Mouse (Mus musculus) heart, embryonic 11.5 days (tissue): ENCODE data around the gene Amh. TPM values are rescaled to one million over a fixed set of nuclear protein-coding genes. Genes with fewer than 3 reads are reported as not detected.
"Not testable (repeated sequence)": the region's sequence is repeated elsewhere in the genome, so short reads cannot be mapped to it uniquely, and the experiment has no call there.

Source experiments
- ATAC-seq: fragments of 200-750 bp; cut with Nextera tagmentation; replicated peaks from 2 replicates; pipeline ENCODE4 v1.8.0; 2017; ENCODE audit warnings: moderate library complexity; ENCODE audit not compliant: insufficient number of reproducible peaks, low FRiP score, low TSS enrichment
- H3K27ac ChIP-seq: fragments of 300-500 bp; sonication (generic); 2 replicates; pipeline ENCODE4 v1.5.1; 2014; ENCODE audit warnings: mild to moderate bottlenecking, low read depth, low read length
- H3K27me3 ChIP-seq: fragments of 300-500 bp; sonication (generic); 2 replicates; pipeline ENCODE4 v1.6.1; 2014; ENCODE audit warnings: mild to moderate bottlenecking, low read length, mixed read lengths; ENCODE audit not compliant: control insufficient read depth, insufficient read depth
- H3K36me3 ChIP-seq: fragments of 300-500 bp; sonication (generic); 2 replicates; pipeline ENCODE4 v1.6.1; 2014; ENCODE audit warnings: mild to moderate bottlenecking, low read length, moderate library complexity, mixed read lengths; ENCODE audit not compliant: control insufficient read depth, insufficient read depth
- H3K4me1 ChIP-seq: fragments of 300-500 bp; sonication (generic); 2 replicates; pipeline ENCODE4 v1.6.1; 2014; ENCODE audit warnings: low read length; ENCODE audit not compliant: control insufficient read depth, insufficient read depth
- H3K4me2 ChIP-seq: fragments of 300-500 bp; sonication (generic); 2 replicates; pipeline ENCODE4 v1.6.1; 2014; ENCODE audit warnings: mild to moderate bottlenecking, moderate library complexity
- H3K4me3 ChIP-seq: fragments of 300-500 bp; sonication (generic); 2 replicates; pipeline ENCODE4 v1.5.1; 2014; ENCODE audit warnings: low read depth, low read length
- H3K9ac ChIP-seq: fragments of 300-500 bp; sonication (generic); 2 replicates; pipeline ENCODE4 v1.6.1; 2014; ENCODE audit warnings: mild to moderate bottlenecking, low read depth, low read length, moderate library complexity
- H3K9me3 ChIP-seq: fragments of 300-500 bp; sonication (generic); replicated peaks from 2 replicates; pipeline ENCODE4 v1.6.1; 2016; ENCODE audit warnings: low read length; ENCODE audit not compliant: control insufficient read depth
- WGBS: fragments of 180-500 bp; shearing (Covaris S2); extraction: QIAGEN DNeasy Blood & Tissue Kit; methylation state at CpG from one replicate; pipeline ENCODE4 v1.1.7; 2014; ENCODE audit not compliant: insufficient replicate concordance; 5-methylcytosine and 5-hydroxymethylcytosine counted together
- polyA plus RNA-seq: library from polyadenylated mRNA; unstranded; fragments of >200 nt; fragmentation: Nextera tagmentation; extraction: Ambion mirVana; gene quantifications from 2 replicates; pipeline ENCODE4 v1.2.1, GENCODE M21; 2014

Gene Amh
- polyA plus RNA-seq, 1 experiment from 2014 or later: 0.11 TPM

- Histone ChIP-seq H3K27ac (no peak overlapping the region), H3K36me3 (peaks cover 7% of the 10 kb centered on the region), H3K4me2 (no peak overlapping the region), H3K4me3 (no peak overlapping the region), H3K27me3 (no peaks in the 10 kb centered on the region), H3K4me1 (peaks cover 15% of the 10 kb centered on the region), H3K9me3 (no peaks in the 10 kb centered on the region), H3K9ac (no peak overlapping the region)
- 60% methylated on average over 2 of the region's 2 CpGs for WGBS
- ATAC-seq: no peak
Observed at GRCm38 (mm10) chr10:80824827-80825226, 19.8 kb downstream of the Amh start.

- peak; percentile 94 for ATAC-seq
- WGBS: under 1% methylated on average over 77 of the region's 82 CpGs
- Histone ChIP-seq H3K4me3 (peak within 1 kb of the TSS; percentile 76), H3K27me3 (no peaks in the 10 kb centered on the region), H3K9me3 (no peaks in the 10 kb centered on the region), H3K9ac (peak within 1 kb of the TSS; percentile 90), H3K27ac (peak within 1 kb of the TSS; percentile 94), H3K4me1 (peaks cover 29% of the 10 kb centered on the region), H3K4me2 (peak within 1 kb of the TSS; percentile 99), H3K36me3 (peaks cover 7% of the 10 kb centered on the region)
Observed at GRCm38 (mm10) chr10:80826151-80827062, 21.4 kb downstream of the Amh start, which contains the start of gene Oaz1. Gene Oaz1, plus strand, starts transcription at chr10:80826656.

- Histone ChIP-seq H3K4me3 (peak overlapping the region; percentile 76), H3K36me3 (peaks cover 7% of the 10 kb centered on the region), H3K27me3 (no peaks in the 10 kb centered on the region), H3K9me3 (no peaks in the 10 kb centered on the region), H3K4me1 (peaks cover 30% of the 10 kb centered on the region), H3K4me2 (peak overlapping the region; percentile 99), H3K27ac (peak overlapping the region; percentile 94), H3K9ac (peak overlapping the region; percentile 90)
- WGBS: 8% methylated on average over 29 of the region's 29 CpGs
- no peak for ATAC-seq
Observed at GRCm38 (mm10) chr10:80827063-80827869, 22.2 kb downstream of the Amh start.

GRCm38 (mm10) chr10:80827870-80828420 is 22.9 kb downstream of the Amh start:
- H3K9me3 ChIP-seq: no peaks in the 10 kb centered on the region
- H3K4me1 ChIP-seq: peaks cover 30% of the 10 kb centered on the region
- 76% methylated on average over 10 of the region's 10 CpGs for WGBS
- peak overlapping the region; percentile 99 for H3K4me2 ChIP-seq
- H3K27me3 ChIP-seq: no peaks in the 10 kb centered on the region
- ATAC-seq: no peak
- H3K27ac ChIP-seq: no peak overlapping the region
- peak overlapping the region; percentile 90 for H3K9ac ChIP-seq
- peak overlapping the region; percentile 76 for H3K4me3 ChIP-seq
- peaks cover 7% of the 10 kb centered on the region for H3K36me3 ChIP-seq

GRCm38 (mm10) chr10:80828587-80828986 is 23.5 kb downstream of the Amh start:
- not testable (repeated sequence) for H3K9ac ChIP-seq, H3K36me3 ChIP-seq, H3K9me3 ChIP-seq, ATAC-seq, H3K4me3 ChIP-seq, H3K27ac ChIP-seq, H3K27me3 ChIP-seq
- peaks cover 30% of the 10 kb centered on the region for H3K4me1 ChIP-seq
- peak overlapping the region; percentile 99 for H3K4me2 ChIP-seq
- WGBS: 91% methylated on average over 9 of the region's 9 CpGs

- H3K27ac ChIP-seq: no peak overlapping the region
- no peak overlapping the region for H3K4me3 ChIP-seq
- no peak overlapping the region; the same call in 1 of the 2 replicates for H3K4me2 ChIP-seq
- 39% methylated on average over 1 of the region's 1 CpGs for WGBS
- peaks cover 30% of the 10 kb centered on the region for H3K4me1 ChIP-seq
- no peak overlapping the region for H3K9ac ChIP-seq
- peaks cover 14% of the 10 kb centered on the region for H3K27me3 ChIP-seq
- H3K9me3 ChIP-seq: no peaks in the 10 kb centered on the region
- H3K36me3 ChIP-seq: peaks cover 7% of the 10 kb centered on the region
- no peak for ATAC-seq
Observed at GRCm38 (mm10) chr10:80829359-80830278, 24.6 kb downstream of the Amh start.

GRCm38 (mm10) chr10:80831136-80831535 is 26.1 kb downstream of the Amh start:
- Histone ChIP-seq H3K9ac (no peak overlapping the region), H3K4me1 (peaks cover 39% of the 10 kb centered on the region), H3K27ac (no peak overlapping the region), H3K4me3 (no peak overlapping the region), H3K4me2 (no peak overlapping the region), H3K9me3 (no peaks in the 10 kb centered on the region), H3K27me3 (peaks cover 30% of the 10 kb centered on the region), H3K36me3 (peaks cover 7% of the 10 kb centered on the region)
- no peak for ATAC-seq
- WGBS: 3% methylated on average over 9 of the region's 9 CpGs
